Mouse (Mus musculus): ENCODE results near the gene Higd1a.

Higd1a gene

GRCm38 (mm10) chr9:121838008-121838407 lies 20.2 kb downstream of the Higd1a start:
- no peak for DNase-seq

GRCm38 (mm10) chr9:121833825-121834224 lies 24.3 kb downstream of the Higd1a start:
- DNase-seq = no peak

- DNase-seq = peak; percentile 57 to 69
Measured at GRCm38 (mm10) chr9:121830956-121831293, 27.2 kb downstream of the Higd1a start.

GRCm38 (mm10) chr9:121830243-121830955 lies 27.8 kb downstream of the Higd1a start:
- DNase-seq = peak; percentile 52

- DNase-seq = no peak
Measured at GRCm38 (mm10) chr9:121829270-121829992, 28.7 kb downstream of the Higd1a start.

GRCm38 (mm10) chr9:121828314-121828713 lies 29.8 kb downstream of the Higd1a start:
- DNase-seq = no peak

- DNase-seq = no peak
Measured at GRCm38 (mm10) chr9:121826356-121826755, 31.8 kb downstream of the Higd1a start.

- DNase-seq = no peak
Measured at GRCm38 (mm10) chr9:121823991-121824390, 34.2 kb downstream of the Higd1a start.

GRCm38 (mm10) chr9:121823051-121823450 lies 35.1 kb downstream of the Higd1a start:
- DNase-seq = no peak

- DNase-seq = no peak
Measured at GRCm38 (mm10) chr9:121822585-121822991, 35.6 kb downstream of the Higd1a start.

- no peak for DNase-seq
Measured at GRCm38 (mm10) chr9:121820765-121821164, 37.4 kb downstream of the Higd1a start.

- DNase-seq = no peak
Measured at GRCm38 (mm10) chr9:121819771-121820471, 38.2 kb downstream of the Higd1a start.

- DNase-seq = no peak
Measured at GRCm38 (mm10) chr9:121819073-121819770, 38.9 kb downstream of the Higd1a start.

- no peak for DNase-seq
Measured at GRCm38 (mm10) chr9:121815183-121815582, 43.0 kb downstream of the Higd1a start.

- DNase-seq = no peak
Measured at GRCm38 (mm10) chr9:121810081-121810821, 47.9 kb downstream of the Higd1a start.

- no peak for DNase-seq
Measured at GRCm38 (mm10) chr9:121808511-121808910, 49.7 kb downstream of the Higd1a start.

- no peak for DNase-seq
Measured at GRCm38 (mm10) chr9:121807947-121808346, 50.2 kb downstream of the Higd1a start.

- DNase-seq = no peak
Measured at GRCm38 (mm10) chr9:121807546-121807945, 50.6 kb downstream of the Higd1a start.

- DNase-seq = no peak
Measured at GRCm38 (mm10) chr9:121802747-121803146, 55.4 kb downstream of the Higd1a start.

GRCm38 (mm10) chr9:121798887-121799520 lies 59.2 kb downstream of the Higd1a start:
- DNase-seq = no peak
